Mouse (Mus musculus): ENCODE data around the gene Abca16.

Gene Abca16

GRCm38 (mm10) chr7:120409447-120409846 lies at the start of gene Abca16:
Gene Abca16, plus strand, starts transcription at chr7:120409647.
- DNase-seq = no peak

GRCm38 (mm10) chr7:120361159-120361558 lies 48.3 kb upstream of the Abca16 start:
- peak; percentile 48 for DNase-seq

DNA sequence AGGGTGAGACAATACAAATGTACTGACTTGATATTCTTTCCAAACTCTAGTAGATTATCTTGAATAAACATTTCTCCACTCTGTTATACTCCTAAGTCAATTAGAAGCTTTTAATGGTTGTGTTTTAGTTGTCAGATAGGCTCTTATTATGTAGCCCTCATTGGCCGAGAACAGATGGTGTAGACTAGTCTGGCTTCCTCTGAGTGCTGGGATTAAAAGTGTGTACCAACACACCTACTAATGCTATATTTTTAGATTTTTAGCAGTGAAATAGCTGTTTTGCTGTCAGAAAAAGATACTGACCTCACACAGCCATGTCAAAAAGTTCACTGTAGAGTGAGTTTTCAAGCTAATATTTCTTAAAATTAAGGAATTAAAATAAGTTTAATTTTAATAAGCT lies 2.9 kb downstream of the Abca16 start:
- no peak for DNase-seq

- no peak for DNase-seq
These were observed 17.2 kb downstream of the Abca16 start for GRCm38 (mm10) chr7:120426625-120427024.

DNA sequence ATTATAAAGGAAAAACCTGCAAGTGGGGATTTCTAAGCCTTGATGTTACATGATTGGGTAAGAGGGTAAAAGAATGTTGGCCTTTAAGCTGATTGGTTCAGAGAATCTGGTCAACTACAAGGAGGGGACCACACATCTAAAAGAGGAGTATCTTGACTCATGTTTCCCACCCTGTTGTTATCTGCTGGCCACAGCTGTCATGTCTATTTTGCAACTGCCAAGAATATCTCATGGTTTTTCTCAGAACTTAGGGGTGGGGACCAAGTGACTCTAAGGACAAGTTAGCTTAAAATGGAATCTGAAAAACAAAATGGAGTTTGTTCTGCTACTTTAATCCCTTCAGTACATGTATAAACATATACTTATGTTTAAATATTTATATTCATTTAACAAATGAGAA lies 22.0 kb downstream of the Abca16 start:
- no peak for DNase-seq

GRCm38 (mm10) chr7:120503891-120504662 lies 94.6 kb downstream of the Abca16 start:
- no peak for DNase-seq

- DNase-seq = no peak
These were observed 95.2 kb downstream of the Abca16 start for GRCm38 (mm10) chr7:120504663-120504979.

- no peak for DNase-seq
These were observed 125.4 kb downstream of the Abca16 start for GRCm38 (mm10) chr7:120534805-120535204.

DNA sequence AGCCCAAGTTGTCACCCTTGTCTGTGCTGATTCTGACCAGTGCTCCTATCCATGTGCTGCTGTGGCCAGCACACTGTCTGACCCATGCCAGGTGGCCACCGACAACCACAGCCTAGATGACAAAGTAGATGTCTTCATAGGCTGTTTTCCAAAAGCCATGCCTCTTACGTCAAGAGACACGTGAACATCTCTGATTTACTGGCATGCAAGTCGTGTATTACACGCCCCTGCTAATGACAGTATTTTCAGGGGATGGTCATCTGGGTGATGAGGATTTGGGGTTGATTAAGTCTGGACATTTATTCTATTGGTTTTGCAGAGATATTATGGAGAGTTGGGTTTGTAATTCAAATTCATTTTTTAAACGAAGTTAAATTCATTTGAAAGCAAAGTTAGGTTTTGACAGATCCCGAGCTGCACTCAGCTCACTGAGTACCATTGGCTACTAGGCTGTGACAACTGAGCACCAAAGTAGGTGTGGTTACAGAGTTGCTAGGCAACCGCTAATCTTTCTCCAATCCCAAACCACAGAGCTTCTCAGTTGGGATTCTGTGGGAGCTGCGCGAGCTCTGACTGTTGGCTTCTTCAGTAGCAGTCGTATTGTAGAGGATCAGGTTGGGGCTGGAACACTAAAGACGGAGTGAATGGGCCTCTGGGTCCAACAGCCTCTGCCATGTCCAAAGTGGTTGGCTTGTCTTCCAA lies 143.2 kb downstream of the Abca16 start:
- DNase-seq = no peak

- DNase-seq = no peak
These were observed 143.7 kb downstream of the Abca16 start for GRCm38 (mm10) chr7:120553181-120553551.

DNA sequence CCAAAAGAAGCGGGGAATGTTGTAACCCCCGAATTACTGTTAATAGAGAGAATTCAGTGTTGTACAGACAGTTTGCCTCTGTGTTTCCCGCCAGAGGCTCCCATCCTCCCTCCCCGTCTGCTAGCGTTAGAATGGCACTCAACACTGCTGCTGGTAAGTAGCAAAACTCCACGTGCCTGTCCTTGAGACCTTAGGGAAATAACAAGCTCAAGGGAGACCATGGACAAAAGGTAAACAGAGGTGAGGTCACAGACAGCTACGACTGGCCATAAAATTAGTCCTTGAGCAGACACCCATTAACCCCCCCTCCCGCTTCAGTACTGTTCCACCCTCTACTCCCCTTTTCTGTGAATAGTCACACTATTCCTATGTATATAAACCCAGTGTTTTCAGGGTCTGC lies 157.9 kb downstream of the Abca16 start:
- DNase-seq = no peak

DNA sequence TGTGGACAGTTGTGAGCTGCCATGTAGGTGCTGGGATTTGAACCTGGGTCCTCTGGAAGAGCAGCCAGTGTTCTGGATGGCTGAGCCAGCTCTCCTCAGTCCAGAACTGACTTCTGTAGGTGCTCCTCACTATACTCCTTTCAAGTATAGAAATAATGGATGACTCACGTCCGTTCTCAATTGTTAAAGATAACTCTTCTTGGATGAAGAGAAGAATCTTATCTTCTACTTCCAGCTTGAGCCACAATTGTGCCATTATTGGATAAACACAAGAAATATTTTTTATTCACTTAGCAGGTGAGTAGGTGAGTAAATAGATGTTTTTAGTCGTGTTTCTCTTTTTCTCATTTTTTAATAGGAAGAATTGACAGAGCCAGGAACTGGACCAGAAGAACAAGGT lies 167.1 kb downstream of the Abca16 start:
- no peak for DNase-seq

Measured in heart, adult 11 months (tissue).